Mouse (Mus musculus): Measurements from ENCODE around the gene Cxcl14.

Cxcl14 gene

GRCm38 (mm10) chr13:56251176-56251923, 45.0 kb downstream of the Cxcl14 start:
- DNase-seq, result no peak

DNA sequence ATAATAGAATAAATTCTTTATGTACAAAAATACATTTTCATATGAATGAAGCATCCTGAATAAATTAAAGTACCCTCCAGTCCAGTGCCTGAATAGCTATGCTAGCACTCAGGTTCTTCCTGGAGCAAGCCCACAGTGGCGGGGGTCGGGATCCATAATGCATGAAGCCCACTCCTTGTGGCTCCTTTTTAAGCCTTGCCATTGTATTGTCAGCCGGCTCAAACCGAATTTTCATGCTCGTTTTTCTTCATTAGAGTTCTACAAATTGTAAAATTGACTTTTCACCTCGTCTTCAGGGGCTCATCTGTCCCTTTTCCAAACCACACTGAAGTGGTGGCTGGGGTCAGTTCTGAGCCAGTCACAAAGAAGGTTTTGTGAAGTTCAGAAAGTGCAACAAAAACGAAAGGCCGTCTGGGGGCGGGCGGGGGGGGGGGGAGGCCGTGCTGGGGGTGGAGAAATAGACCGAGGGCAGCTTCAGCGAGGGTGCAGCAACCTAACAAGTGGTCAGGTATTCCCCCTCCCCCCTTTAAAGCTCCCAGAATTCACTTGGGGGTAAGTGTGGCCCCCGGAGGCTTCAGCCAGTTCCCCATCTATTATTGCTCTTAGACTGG, 45.7 kb downstream of the Cxcl14 start:
- no peak for DNase-seq

DNA sequence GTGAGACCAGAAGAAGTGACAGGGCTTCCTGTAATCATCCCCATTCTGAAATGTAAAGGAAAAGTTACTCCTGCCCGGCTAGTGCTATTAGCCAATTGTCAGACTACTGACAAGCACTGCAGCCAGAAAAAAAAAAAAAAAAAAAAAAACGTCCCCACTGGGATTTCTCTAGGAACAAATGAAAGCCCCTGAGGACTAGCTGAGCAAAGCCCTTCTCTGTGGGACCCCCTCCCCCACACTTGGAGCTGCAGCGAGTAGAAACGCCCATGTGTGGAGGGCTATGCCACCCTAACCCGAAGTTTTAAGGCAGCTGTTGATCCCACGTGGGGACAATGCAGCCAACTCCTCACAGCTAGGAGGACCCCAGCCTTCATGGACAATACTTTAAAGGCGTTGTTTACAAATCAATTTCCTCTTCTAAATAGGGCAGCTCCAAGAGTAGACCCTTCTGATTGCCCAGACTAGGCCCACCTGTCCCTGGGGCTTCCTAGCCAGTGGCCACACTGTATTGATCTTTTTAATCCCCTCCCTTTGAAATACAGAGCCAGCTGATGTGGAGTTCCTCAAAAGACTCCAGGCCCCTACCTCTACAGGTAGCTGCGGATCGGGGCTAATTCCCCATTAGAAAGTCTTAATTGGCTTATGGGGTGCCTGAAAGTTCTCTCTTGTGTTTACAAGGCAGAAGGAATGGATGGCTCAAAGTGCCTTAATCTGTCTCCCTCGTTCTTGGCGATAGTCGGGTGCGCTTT, 46.6 kb downstream of the Cxcl14 start:
- no peak for DNase-seq

- DNase-seq, result no peak
These were observed 53.2 kb downstream of the Cxcl14 start for GRCm38 (mm10) chr13:56243104-56243503.

DNA sequence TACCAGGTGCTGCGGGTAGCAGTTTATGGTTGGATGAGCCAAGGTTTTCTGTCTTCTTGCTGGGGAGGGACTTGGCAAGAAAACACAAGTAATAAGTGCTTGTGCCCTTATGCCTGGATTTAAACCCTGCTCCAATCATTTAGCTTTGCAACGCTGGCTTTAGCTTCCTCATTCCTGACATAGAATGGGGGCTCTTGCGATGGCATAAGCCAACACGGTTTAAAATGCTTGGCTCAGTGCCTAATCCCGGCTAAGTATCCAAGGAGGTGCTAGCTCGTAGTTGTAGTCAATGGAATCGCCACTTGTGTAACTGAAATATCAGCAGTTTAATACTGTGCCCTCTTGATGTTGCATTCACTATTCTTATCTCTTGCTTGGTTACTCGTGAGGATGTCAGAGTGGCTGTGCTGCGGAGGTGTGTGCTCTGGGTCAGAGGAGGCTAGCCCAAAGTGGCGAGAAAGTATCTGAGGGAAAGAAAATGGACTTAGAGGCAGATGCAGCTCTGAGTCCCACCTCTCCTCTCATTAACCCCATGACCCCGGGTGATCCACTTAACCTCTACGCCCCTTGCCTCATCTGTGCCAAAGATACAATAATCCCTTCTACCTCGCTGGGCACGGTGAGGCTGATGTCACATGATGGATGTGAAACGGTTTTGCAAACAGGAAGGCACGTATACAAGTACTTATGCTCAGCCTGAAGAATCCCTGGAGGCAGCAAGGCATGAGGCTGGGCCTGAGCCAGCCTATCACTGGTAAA, 56.2 kb downstream of the Cxcl14 start:
- DNase-seq, result peak in 1 of 2 experiments; percentile 27

All from lung, postnatal 4 days (tissue).